Comparison of ENCODE assay signal across 9 mouse cellular contexts in the genomic region with DNA sequence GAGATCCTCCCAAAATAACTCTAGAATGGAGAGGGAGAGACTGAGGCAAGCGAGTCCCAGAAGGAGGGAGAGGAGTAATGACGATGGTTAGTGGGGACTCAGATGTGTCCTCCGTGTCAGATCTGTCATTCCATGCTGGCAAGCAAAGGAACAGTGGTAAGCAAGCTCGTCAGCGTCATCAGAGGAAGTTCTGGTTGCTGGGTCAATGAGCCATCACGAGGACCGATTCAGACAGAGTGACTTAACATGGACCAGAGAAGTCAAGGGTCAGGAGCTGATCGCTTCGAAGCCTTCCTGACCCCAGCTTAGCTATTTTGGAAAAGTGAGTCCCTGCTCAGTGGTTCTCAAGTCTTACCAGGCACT. TPM values are rescaled to one million over a fixed set of nuclear protein-coding genes. Genes with fewer than 3 reads are reported as not detected.
DNase-seq lines count a peak whose midpoint lies in the region; ATAC-seq and TF ChIP-seq lines count a peak whose summit lies in the region.
"Had no signal": no experiment of that assay in that cellular context is flagged by ENCODE, and none has a peak within 500 bp of the region (broad histone marks: within the 10 kb centered on the region; RNA-seq: fewer than 3 reads in every experiment).

No protein-coding gene starts in this region.

- no peak for TF ChIP-seq CTCF in heart, postnatal 0 days (IDR thresholded peaks at IDR 0.05; ENCODE audit: low read depth)
- no peak for TF ChIP-seq CTCF in embryonic fibroblast, embryonic 13.5 days (IDR thresholded peaks at IDR 0.05; ENCODE audit: borderline replicate concordance, insufficient read depth, low read length)

- no peak overlapping the region for H3K9ac ChIP-seq in heart, postnatal 0 days (replicated peaks; ENCODE audit: low read depth, low read length)
- H3K9ac ChIP-seq: liver, embryonic 14.5 days had no signal

- 0 out of 2 replicates have a peak, but pooled peaks have one; percentile 8 for TF ChIP-seq EP300 in heart, postnatal 0 days (IDR thresholded peaks at IDR 0.05; ENCODE audit: low read depth)

- peak overlapping the region; percentile 26; the same call in 1 of the 2 replicates for H3K4me2 ChIP-seq in heart, postnatal 0 days (ENCODE audit: low read depth, low read length)

- H3K36me3 ChIP-seq in heart, postnatal 0 days (replicated peaks; ENCODE audit: control insufficient read depth, insufficient read depth, low read length) = no peaks in the 10 kb centered on the region
- H3K36me3 ChIP-seq in limb, embryonic 10.5 days = no peaks in the 10 kb centered on the region

- H3K4me3 ChIP-seq in heart, postnatal 0 days (ENCODE audit: low read depth, low read length) = no peak overlapping the region
- no peak overlapping the region for H3K4me3 ChIP-seq in brown adipose tissue, adult 24 weeks (ENCODE audit: insufficient read depth, low read depth, low read length)
- no peak overlapping the region for H3K4me3 ChIP-seq in embryonic fibroblast, embryonic 13.5 days (ENCODE audit: insufficient read depth, low read length)
- peak overlapping the region; percentile 13; the same call in 1 of the 2 replicates for H3K4me3 ChIP-seq in limb, embryonic 10.5 days

- H3K27me3 ChIP-seq in heart, postnatal 0 days (ENCODE audit: control insufficient read depth, insufficient read depth, low read length) = no peaks in the 10 kb centered on the region
- H3K27me3 ChIP-seq in limb, embryonic 10.5 days (ENCODE audit: low read depth, poor library complexity, severe bottlenecking) = 0 out of 2 replicates have a peak, but pooled peaks cover 21% of the 10 kb centered on the region

- H3K27ac ChIP-seq in heart, postnatal 0 days (ENCODE audit: low read depth) = no peak overlapping the region; the same call in 1 of the 2 replicates
- H3K27ac ChIP-seq in brown adipose tissue, adult 24 weeks (replicated peaks; ENCODE audit: low read depth, low read length) = peak overlapping the region; percentile 54; the same call in 1 of the 2 replicates
- H3K27ac ChIP-seq in embryonic fibroblast, embryonic 13.5 days (ENCODE audit: insufficient read depth, low read length) = peak overlapping the region; percentile 66
- H3K27ac ChIP-seq in limb, embryonic 10.5 days = peak overlapping the region; percentile 46
- H3K27ac ChIP-seq: liver, embryonic 14.5 days had no signal

- 56% methylated on average over 9 of the region's 9 CpGs for WGBS in heart, postnatal 0 days
- WGBS in limb, embryonic 10.5 days = 62% methylated on average over 9 of the region's 9 CpGs

- DNase-seq in heart, postnatal 0 days (ENCODE audit: low spot score) = no peak
- no peak for DNase-seq in heart, postnatal 10 days
- DNase-seq in limb, embryonic 10.5 days (ENCODE audit: low spot score) = no peak
- no peak for DNase-seq in urinary bladder, postnatal 10 days (ENCODE audit: low spot score)
- no peak for DNase-seq in spleen, adult 18-20 months
- DNase-seq: thymus, postnatal 36 days had no signal

- peaks cover 19% of the 10 kb centered on the region for H3K4me1 ChIP-seq in heart, postnatal 0 days (ENCODE audit: control insufficient read depth, insufficient read depth)
- peaks cover 2% of the 10 kb centered on the region; the same call in 1 of the 2 replicates for H3K4me1 ChIP-seq in brown adipose tissue, adult 24 weeks (ENCODE audit: control insufficient read depth, insufficient read depth, insufficient read length, low read length)
- peaks cover 8% of the 10 kb centered on the region for H3K4me1 ChIP-seq in embryonic fibroblast, embryonic 13.5 days (ENCODE audit: control insufficient read depth, insufficient read depth, low read length)
- H3K4me1 ChIP-seq in limb, embryonic 10.5 days = peaks cover 21% of the 10 kb centered on the region

- no peak for ATAC-seq in heart, postnatal 0 days (ENCODE audit: insufficient read depth, low read depth)

- intact Hi-C loops in heart, postnatal 10 days (cut with DNase I) = no loop called here

- H3K9me3 ChIP-seq in heart, postnatal 0 days (replicated peaks; ENCODE audit: control insufficient read depth, low read length) = no peaks in the 10 kb centered on the region
- no peaks in the 10 kb centered on the region for H3K9me3 ChIP-seq in limb, embryonic 10.5 days (replicated peaks)

- TF ChIP-seq POLR2A in embryonic fibroblast, embryonic 13.5 days (IDR thresholded peaks at IDR 0.05; ENCODE audit: low read depth, low read length) = no peak

RNA-seq across cellular contexts. Expression of a gene that starts 47.1 kb away (rescaled TPM):
- total RNA-seq in heart, postnatal 0 days (2014; rRNA removed; ENCODE audit: low replicate concordance) = 24.1 and 34.3 TPM in 2 replicates
- 10.3 and 10.8 TPM in 2 replicates for polyA plus RNA-seq in heart, postnatal 0 days (2015; fragmentation: Nextera tagmentation; extraction: Ambion mirVana)
- 10 to 100 TPM; 52.2 to 55.5 TPM for total RNA-seq in heart, postnatal 10 days (2021)
- polyA plus RNA-seq in brown adipose tissue, adult 24 weeks (2012; ENCODE audit: insufficient read depth, insufficient read length, missing spikeins) = 7.1 and 7.6 TPM in 2 replicates
- polyA plus RNA-seq in embryonic fibroblast, embryonic 13.5 days (2011; ENCODE audit: insufficient read length, low read depth, missing spikeins) = 56.4 and 64.6 TPM in 2 replicates
- polyA plus RNA-seq in limb, embryonic 10.5 days (2016; fragmentation: Nextera tagmentation; extraction: Ambion mirVana) = 13.1 and 16.0 TPM in 2 replicates
